Mouse (Mus musculus) bone marrow, adult 2 months (tissue): ENCODE measurements at regions not wholly inside any gene's neighbourhood (a gene's known extent, or its start where the extent isn't known, plus 50 kb on each side); places are given as distances from the start of the nearest gene placed in this dataset.

Source experiments
- H3K27ac ChIP-seq: fragments of 200-500 bp; 2 replicates; pipeline ENCODE4 v1.5.1; 2012; ENCODE audit warnings: low read depth, mild to moderate bottlenecking, control low read depth, inconsistent platforms, low read length; ENCODE audit not compliant: control insufficient read depth, poor library complexity, insufficient read depth
- H3K4me1 ChIP-seq: fragments of 200-500 bp; 2 replicates; pipeline ENCODE4 v1.6.1; 2011; ENCODE audit warnings: low read length; ENCODE audit not compliant: control insufficient read depth, insufficient read depth
- H3K4me3 ChIP-seq: fragments of 200-500 bp; replicated peaks from 2 replicates; pipeline ENCODE3; 2011; ENCODE audit warnings: mild to moderate bottlenecking, low read depth, low read length, control low read depth; ENCODE audit not compliant: control insufficient read depth
- CTCF ChIP-seq: fragments of 200-500 bp; IDR thresholded peaks from 2 replicates; pipeline ENCODE4 v1.5.1; 2011; ENCODE audit warnings: low read length, control low read depth; ENCODE audit not compliant: control insufficient read depth, insufficient read depth
- POLR2A ChIP-seq: fragments of 200-500 bp; IDR thresholded peaks from 2 replicates; pipeline ENCODE4 v1.6.1; 2011; ENCODE audit warnings: low read depth, mild to moderate bottlenecking, control low read depth, low read length, borderline replicate concordance; ENCODE audit not compliant: control insufficient read depth
- WGBS: fragments of 180-500 bp; shearing (Covaris S2); methylation state at CpG from one replicate; pipeline ENCODE4 v1.1.7; 2018; 5-methylcytosine and 5-hydroxymethylcytosine counted together

DNA sequence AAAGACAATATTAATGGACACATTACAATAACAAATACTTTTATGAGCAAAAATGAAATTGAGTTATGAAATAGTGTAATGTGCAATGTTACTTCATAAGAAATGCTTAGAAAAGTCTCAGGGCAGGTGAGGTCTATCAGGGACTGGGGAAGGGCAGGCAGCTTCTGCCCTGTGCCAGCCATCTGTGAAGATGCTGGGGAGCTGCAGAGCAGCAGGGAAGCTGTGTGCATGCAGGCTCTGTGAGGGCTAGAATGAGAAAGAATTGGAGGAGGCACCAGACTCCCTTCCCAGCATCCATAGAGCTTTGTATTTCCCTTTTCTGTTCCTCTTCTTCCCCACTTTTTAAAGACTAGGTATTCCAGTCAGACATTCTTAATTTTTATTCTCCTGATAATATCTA is 281.8 kb downstream of the Mef2c start:
- Histone ChIP-seq H3K4me3 (no peak overlapping the region), H3K27ac (no peak overlapping the region), H3K4me1 (no peaks in the 10 kb centered on the region)
- TF ChIP-seq CTCF (no peak), POLR2A (no peak)

DNA sequence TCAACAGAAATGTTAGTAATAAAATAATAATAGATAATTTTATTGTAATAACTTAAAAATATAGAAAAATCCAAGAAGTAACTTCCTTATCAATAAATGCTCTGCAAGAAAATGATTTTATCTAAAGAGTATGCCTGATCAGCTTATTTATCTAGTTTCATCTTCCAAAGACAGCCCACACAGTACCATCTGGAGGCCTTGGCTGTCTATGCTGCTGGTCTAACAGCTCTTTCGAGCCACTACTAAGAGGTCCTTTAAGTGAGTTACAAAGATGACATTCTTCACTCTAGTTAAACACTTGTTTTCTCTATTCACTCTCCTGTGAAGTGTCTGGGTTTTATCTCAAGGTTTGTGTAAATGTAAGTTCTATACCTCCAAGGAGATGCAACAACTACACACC is 305.7 kb downstream of the Mef2c start:
- TF ChIP-seq CTCF = no peak
- no peak for TF ChIP-seq POLR2A
- H3K4me1 ChIP-seq = no peaks in the 10 kb centered on the region
- H3K4me3 ChIP-seq = no peak overlapping the region
- no peak overlapping the region for H3K27ac ChIP-seq
- 71% methylated on average over 1 of the region's 1 CpGs for WGBS

DNA sequence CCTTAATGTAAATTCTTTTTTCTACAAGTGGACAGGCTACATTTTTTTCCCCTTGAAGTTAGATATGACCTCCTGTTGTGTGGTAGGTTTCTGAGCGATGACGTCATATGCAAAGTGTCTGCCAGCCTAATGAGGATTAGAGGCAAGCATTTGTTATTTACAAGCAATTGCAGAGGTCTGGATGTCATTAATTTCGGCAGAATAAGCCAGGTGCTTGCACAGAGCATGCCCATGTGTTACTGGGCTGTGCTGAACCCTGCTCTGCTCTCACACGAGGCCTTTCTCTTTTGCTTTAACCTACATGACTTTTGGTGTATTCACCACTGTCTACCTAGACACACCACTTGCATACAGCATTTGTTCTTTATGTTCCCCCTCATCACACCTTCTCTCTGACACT is 316.5 kb downstream of the Mef2c start:
- whole genome bisulfite sequencing = 63% methylated on average over 4 of the region's 4 CpGs
- Histone ChIP-seq H3K4me1 (no peaks in the 10 kb centered on the region), H3K4me3 (no peak overlapping the region), H3K27ac (no peak overlapping the region)
- TF ChIP-seq POLR2A (no peak), CTCF (no peak)

DNA sequence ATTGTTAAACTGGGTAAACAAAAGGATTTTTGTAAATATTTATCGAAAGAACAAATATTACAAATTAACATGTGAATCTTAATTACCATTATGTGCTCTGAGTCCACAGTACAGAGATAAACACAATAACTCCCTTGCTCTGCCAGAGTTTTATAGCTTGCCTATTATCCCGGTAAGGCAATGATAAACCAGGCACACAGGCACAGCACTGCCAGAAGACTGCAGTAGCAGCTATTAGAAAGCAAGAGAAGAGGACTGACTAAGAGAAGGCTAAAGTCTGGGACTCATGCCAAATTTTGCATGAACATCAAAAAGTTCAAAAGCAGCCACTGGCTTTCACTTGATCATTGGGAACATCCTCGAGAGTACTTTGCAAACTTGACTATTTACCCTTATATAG is 316.9 kb downstream of the Mef2c start:
- 66% methylated on average over 3 of the region's 3 CpGs for WGBS
- no peaks in the 10 kb centered on the region for H3K4me1 ChIP-seq
- no peak for TF ChIP-seq POLR2A
- TF ChIP-seq CTCF = no peak
- no peak overlapping the region for H3K4me3 ChIP-seq
- H3K27ac ChIP-seq = no peak overlapping the region

DNA sequence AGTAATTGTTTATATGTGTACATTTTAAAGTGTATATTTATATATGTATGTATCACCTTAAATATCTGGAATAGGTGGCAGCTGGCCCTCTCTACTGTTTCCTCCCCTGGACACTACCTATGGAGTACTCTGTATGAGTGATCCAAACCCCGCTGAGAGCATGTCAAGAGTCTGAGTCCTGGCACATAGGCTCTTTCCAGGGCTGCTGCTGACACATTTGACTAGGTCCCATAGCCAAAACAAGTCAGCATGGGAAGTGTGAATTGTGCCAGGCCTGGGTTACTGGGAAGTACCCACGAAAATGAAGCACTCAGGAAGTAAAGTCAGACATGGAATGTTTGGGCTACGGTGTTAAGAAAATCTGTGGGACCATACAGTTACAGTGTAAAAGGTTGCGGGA is 321.1 kb downstream of the Mef2c start:
- Histone ChIP-seq H3K4me3 (no peak overlapping the region), H3K4me1 (no peaks in the 10 kb centered on the region), H3K27ac (no peak overlapping the region)
- WGBS = 68% methylated on average over 4 of the region's 4 CpGs
- TF ChIP-seq CTCF (no peak), POLR2A (no peak)

DNA sequence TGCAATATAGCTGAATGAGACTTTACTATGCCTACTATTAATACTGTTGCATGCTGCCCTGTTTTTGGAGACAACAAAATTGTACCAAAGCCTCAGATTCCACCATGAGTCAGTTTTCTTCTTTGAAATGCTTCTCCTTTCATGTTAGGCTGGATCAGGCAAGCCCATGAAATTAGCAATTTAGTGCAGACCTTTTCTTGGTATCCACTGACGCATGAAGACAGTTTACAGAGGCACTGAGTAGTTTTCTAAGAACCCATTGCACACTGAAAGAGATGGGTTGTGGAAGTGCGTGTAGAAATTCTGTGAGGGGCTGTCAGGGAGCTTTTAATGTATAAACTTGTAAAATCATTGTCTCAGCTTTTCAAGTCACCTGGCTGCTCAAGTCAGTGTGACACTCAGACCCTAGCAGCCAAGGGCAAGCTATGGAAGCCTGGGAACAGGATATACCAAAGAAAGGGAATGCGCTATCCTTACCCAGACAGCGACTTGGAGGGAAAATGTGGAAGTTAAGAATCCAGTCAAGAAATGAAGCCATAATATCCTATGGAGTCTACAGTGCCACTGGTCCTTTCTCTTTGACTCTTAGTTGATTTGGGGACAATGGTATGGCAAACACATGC is 323.1 kb downstream of the Mef2c start:
- TF ChIP-seq CTCF (no peak), POLR2A (no peak)
- WGBS = 79% methylated on average over 4 of the region's 4 CpGs
- Histone ChIP-seq H3K4me1 (no peaks in the 10 kb centered on the region), H3K4me3 (no peak overlapping the region), H3K27ac (no peak overlapping the region)

DNA sequence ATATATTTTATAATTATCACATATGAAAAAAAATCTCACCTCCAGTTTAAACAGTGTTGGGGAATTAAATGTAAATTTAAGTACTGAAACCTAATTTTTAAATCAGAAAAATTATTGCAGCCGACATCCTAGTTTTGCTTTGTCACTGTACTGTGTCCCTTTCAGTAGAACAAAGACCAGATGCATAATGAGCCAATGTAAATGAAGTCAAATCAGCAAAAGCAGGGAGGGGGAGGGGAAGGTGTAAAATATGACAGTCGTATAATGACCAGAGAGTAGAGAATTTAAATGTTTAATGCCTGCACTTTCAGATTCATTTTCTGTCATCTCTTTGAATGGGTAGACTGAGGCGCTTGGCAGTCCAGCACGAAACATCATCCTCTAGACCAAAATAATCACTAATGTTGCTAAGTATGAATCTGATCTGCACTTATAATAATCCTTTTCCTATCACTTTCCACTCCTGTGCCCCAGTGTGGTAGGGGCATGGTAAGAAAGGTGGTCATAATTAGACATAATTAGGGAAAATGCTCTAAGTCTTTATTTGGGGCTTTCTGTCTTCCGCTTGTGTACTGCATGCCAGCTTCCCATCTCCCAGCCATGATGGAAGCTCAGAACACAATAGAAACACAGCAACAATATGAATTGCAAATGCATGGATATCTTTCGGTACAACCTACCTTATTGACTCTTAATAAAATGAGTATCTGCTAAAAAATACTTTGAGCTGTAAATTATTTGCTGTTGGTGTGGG is 356.0 kb upstream of the Tmem161b start:
- H3K4me3 ChIP-seq = no peak overlapping the region
- no peak overlapping the region for H3K27ac ChIP-seq
- H3K4me1 ChIP-seq = no peaks in the 10 kb centered on the region
- TF ChIP-seq CTCF (no peak), POLR2A (no peak)
- 83% methylated on average over 6 of the region's 6 CpGs for WGBS

DNA sequence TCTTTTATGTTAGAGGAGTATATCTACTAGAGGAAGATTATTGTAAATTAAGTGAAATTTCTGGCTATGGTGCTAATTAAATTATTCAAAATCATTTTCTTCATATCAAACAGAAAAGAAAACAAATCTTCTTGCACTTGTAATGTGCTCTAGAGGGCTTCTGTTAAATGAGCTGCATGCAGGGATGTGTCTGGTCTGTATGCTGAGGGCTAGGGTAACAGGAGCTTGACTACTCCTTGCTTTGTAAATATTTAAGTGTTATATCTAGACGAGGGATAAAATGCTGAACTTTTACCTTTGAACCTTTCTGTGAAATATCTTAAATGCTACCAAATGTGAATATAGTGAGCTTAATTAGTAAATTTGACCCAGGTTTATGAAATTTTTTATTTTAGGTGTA is 354.9 kb upstream of the Tmem161b start:
- H3K4me1 ChIP-seq = no peaks in the 10 kb centered on the region
- TF ChIP-seq POLR2A = no peak
- WGBS = 64% methylated on average over 1 of the region's 1 CpGs

More for the DNA sequence above, 354.9 kb upstream of the Tmem161b start:
- Histone ChIP-seq H3K27ac (no peak overlapping the region), H3K4me3 (no peak overlapping the region)
